Mouse (Mus musculus) frontal cortex, adult 2 months (tissue): Measurements from ENCODE around the gene A730015C16Rik. TPM values are rescaled to one million over a fixed set of nuclear protein-coding genes. Genes with fewer than 3 reads are reported as not detected.

Experiments used
- DNase-seq, 2 experiments: peaks; one replicate each; pipeline ENCODE4 v3.0.0; 2022; ENCODE audit warnings: low spot score in 1 of 2; ENCODE audit errors: extremely low spot score in 1 of 2
- polyA plus RNA-seq: library from polyadenylated mRNA; depleted of rRNA; stranded (reverse); fragments of >200 nt; gene quantifications from 2 replicates; pipeline ENCODE4 v1.2.3, GENCODE M21; 2012; rRNA removed

A730015C16Rik gene
- polyA plus RNA-seq, result 0.14 and 0.17 TPM in 2 replicates

DNA sequence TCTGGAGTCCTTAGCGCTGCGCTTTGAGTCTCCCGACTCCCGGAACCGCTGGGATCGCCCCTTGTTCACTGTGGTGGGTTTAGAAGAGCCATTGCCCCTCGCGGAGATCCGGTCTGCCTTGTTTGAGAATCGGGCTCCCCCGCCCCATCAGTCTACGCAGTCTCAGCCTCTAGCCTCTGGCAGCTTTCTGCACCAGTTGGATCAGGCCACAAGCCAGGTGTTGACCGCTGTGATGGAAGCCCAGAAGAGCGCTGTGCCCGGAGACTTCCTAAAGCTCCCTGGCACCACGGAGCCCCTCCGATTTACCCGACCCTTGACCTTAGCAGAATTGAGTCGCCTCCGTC is at the start of gene A730015C16Rik:
A730015C16Rik (minus strand) TSS at position 115 of the 344 bp plus-strand sequence.
- DNase-seq, result no peak

- DNase-seq, result peak in 1 of 2 experiments; percentile 48
Measured at GRCm38 (mm10) chr4:108890876-108891275, 42.5 kb upstream of the A730015C16Rik start.

DNA sequence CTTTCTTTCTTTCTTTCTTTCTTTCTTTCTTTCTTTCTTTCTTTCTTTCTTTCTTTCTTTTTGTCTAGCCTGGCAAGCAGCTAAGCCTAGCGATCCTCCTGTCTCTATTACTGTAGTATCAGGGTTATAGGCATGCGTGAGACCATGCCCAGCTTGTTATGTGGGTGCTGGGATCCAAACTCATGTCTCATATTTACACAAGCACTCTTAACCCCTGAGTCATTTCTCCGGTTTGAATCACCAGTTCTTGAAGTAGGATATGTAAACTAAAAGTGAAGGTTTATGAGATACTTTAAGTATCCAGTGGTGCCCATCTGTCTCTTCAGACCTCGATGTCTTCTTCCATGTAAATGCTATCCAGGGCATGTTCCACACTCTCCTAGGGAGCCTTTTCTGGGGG is 39.0 kb upstream of the A730015C16Rik start:
- no peak for DNase-seq

- DNase-seq, result no peak
Measured at GRCm38 (mm10) chr4:108883815-108884214, 35.4 kb upstream of the A730015C16Rik start.

DNA sequence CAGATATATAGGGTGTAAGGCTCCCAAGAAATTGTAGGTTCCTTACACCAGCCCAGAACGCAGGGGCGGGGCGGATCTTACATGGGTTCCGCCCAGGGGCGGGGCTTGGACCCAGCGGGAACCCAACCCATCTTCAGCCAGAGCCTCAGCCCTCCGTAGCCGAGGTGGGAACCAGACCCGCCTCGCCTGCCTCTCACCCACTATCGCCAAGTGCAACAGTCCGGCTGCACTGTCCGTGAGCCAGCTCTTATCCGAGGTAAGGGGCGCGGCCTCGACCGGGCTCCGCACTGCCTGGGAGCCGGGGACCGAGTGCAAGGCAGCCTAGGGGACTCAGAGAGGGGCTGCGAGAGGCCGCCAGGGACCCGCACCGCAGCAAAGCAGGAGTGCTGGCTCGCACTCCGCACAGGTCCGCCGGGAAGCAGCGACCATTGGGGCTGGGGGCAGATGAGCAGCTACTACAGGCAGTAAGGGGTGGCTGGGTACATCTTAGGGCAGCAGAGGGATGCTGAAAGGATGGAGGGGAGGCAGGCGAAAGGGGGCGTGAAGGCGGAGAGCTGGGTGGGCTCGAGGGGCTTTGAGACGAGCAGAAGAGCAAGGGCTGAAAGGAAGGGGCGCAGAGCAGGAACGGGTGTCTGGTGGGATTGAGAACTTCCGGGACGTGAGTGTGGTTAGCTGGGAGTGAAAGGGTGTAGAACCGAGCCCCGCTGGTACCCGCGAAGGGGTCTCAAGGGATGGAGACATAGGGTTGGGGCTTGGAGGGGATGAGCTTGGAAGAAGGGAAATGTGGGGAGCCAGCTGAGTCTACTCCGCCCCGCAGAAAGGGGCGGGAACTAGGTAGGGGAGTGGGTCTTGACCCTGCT is 30.8 kb upstream of the A730015C16Rik start, which contains the start of gene Rab3b:
Rab3b (plus strand) TSS at position 101 of the 860 bp plus-strand sequence.
- DNase-seq, result peak in 1 of 2 experiments; percentile 46

DNA sequence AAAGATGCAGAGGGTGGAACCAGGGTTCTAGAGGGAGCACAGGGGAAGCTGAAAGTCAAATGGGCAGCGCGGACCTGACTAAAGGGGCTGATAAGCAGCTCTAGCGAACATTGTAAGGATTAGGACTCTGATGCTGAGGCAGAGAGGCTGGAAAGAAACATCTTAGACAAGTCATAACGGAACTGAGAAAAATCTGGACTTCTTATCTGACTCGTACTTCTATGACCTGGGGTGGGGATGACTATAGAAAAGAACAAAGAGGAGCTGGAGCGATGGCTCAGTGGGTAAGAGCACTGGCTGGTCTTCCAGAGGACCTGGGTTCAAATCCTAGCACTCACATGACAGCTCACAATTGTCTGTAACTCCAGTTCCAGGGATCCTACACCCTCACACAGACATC is 29.5 kb upstream of the A730015C16Rik start:
- no peak for DNase-seq

- no peak for DNase-seq
Measured at GRCm38 (mm10) chr4:108873746-108874145, 25.3 kb upstream of the A730015C16Rik start.

- DNase-seq, result peak; percentile 83 to 99
Measured at GRCm38 (mm10) chr4:108869730-108870374, 21.4 kb upstream of the A730015C16Rik start.

DNA sequence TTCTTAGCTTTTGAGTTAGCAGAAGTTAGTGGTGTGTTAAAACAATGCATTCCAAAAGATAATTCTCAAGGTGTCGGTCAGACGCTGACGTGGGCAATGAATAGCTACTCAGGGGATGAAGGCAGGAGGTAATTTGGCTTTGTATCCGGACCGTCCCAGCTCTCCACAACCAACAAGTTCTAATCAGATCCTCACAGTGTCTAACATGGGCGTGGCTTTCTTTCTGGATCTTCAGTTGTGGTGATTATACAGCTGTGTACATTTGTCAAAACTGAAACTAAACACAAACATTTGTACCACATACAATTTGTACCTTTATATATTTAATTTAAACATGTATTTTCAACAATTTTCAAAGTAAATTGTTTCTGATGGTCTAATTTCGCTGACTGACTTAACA is 18.4 kb upstream of the A730015C16Rik start:
- DNase-seq, result no peak

- peak; percentile 77 to 90 for DNase-seq
Measured at GRCm38 (mm10) chr4:108847715-108848504, 509 bp downstream of the A730015C16Rik start, which contains the start of gene Kti12. TSS of gene Kti12 (plus strand) at chr4:108847785.

DNA sequence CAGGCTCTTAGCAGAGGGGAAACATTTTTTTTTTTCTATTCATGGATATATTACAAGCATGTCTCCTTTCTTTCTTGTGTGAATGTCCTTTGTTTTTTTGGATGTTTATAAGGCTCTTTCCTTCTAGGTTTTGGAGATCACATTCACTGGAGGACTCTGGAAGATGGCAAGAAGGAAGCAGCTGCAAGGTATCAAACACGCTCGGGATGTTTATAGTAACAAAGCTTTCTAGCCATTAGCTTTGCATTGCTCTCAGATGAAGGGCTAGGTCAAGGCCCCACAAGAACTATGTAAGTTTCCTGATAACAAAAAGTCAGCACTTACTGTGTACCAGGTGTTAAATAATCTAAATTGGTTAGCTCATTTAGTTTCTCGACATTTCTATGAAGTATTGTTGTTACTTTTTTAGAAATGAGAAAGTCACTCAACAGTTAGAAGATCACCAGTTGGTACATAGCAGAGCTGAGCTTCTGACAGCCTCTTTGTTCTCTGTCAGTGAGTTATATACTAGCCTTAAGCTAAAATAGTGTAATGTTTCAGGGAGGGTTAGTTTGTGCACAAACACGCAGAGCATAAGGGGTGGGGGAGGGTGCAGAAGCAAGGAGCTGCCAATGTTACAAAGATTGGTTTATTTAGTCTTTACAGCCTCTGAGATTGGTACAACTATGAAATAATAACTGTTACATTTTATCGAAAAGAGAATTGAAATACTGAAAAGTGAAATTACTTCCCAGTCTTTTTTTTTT is 2.4 kb downstream of the A730015C16Rik start:
- no peak for DNase-seq

- no peak for DNase-seq
Measured at GRCm38 (mm10) chr4:108843336-108843735, 5.1 kb downstream of the A730015C16Rik start.

DNA sequence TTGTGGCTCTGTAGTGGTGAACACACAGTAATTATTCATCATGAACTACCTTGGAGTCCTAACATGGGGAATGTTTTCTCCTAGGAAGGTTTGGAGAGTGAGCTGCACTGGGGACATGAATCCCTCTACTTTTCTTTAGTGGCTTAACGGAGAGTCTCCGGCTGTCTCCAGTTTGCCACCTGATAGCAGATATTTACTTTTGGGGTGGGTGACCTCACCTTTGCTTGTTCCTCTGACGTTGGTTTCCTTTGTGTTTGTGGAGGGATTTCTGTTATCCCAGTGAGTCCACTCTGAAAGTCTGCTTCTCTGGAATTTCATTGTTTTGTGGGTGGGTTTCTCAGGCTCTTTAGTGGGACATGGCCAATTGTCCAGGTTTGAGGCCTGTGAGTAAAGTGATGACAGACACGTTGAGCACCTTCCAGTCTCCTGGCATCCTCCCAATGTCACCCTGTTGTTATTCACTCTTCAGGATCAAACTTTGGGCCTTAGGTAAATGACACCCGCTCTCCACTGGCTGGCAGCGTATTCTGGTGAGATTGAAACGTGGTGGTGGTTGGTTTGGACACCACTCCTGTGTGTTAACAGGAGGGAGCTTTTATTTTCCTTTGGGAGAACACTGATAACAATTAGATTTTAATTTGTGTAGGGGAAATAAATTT is 6.4 kb downstream of the A730015C16Rik start:
- no peak for DNase-seq

DNA sequence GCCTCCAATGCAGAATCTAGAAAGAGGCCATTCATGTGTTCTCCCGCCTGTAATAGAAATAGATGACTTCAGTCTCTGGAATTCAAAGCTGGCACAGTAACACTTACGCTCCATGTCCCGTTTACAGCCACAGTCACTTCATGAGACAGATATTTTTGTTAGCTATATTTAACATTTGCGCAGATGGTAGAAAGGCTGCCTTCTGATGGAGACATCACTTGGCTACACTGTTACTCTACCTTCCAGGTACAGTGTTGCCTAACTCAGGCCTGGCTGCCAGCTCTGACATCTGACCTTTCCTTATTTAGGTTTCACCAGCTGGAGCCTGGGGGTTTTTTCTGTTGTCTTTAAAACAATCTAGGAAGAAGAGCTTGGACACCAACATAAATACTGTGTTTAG is 10.4 kb downstream of the A730015C16Rik start:
- peak; percentile 41 to 63 for DNase-seq

- no peak for DNase-seq
Measured at GRCm38 (mm10) chr4:108835496-108835895, 12.9 kb downstream of the A730015C16Rik start.

GRCm38 (mm10) chr4:108834971-108835311 is 13.5 kb downstream of the A730015C16Rik start:
- no peak for DNase-seq

DNA sequence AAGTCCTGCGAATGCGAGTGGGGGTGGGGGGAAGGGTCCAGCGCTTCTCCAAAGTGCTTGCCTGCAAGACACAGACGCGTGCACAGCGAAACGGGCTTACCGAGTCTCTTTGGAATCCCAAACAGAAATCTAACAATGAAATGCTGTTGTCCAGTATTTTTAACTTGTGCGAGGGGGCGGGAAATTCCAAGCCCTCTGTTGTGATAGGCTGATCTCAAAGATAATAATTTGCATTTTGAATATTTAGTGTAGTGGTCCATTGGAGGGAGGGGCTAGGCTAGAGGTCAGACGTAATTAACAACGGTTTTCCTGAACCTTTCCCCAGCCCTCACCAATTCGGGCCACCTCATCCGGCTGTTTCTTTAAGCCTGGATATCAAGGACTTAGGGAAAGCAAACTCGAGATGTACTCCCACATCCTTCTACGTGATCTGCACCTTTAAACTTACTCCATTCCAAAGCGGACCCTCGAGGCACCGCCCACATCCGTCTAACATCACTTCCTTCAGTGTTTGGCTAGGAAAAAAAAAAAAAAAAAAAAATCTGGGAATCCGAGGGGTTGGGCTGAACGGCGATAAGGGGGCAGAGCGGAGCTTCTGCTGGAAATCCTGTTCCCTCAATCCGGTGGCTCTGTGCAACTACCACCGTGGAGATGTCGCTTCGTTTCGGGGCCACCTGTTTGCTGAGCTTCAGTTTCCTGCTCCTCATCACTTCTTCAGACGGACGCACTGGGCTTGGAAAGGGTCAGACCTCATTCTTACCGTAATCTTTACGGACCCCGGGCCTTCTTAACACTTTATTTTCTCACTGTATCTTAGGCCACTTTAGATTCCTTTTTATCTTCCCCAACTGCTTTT is 14.1 kb downstream of the A730015C16Rik start, which contains the start of gene Txndc12:
Txndc12 (plus strand) TSS at position 487 of the 856 bp plus-strand sequence.
- peak; percentile 77 to 88 for DNase-seq

DNA sequence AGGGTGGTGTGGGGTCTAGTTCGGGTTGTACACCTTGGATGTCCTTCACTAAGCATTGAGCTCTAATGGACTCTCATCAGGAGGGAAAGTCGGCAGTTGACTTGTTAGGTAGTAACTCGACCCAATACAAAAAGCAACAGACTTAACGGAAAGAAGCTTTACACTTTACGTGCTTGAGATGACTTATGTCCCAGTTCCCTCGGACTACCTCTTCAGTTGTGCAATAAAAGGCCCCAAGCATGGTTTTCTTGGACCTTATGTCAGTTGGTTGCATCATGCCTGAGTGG is 14.6 kb downstream of the A730015C16Rik start:
- DNase-seq, result no peak
